Mouse (Mus musculus) myocyte (in vitro differentiated cells): ENCODE data around the gene Glmn. TPM values are rescaled to one million over a fixed set of nuclear protein-coding genes. Genes with fewer than 3 reads are reported as not detected.

Source experiments
- H3K27me3 ChIP-seq: one replicate; pipeline ENCODE4 v1.6.1; 2011; ENCODE audit not compliant: control insufficient read depth, insufficient read depth, insufficient read length
- H3K36me3 ChIP-seq: one replicate; pipeline ENCODE4 v1.6.1; 2011; ENCODE audit not compliant: control insufficient read depth, insufficient read depth
- H3K4me2 ChIP-seq: one replicate; pipeline ENCODE4 v1.6.1; 2011; ENCODE audit warnings: low read depth, control low read depth
- H3K4me3 ChIP-seq: one replicate; pipeline ENCODE4 v1.5.1; 2011; ENCODE audit warnings: mild to moderate bottlenecking, control low read depth, moderate library complexity
- H3K79me2 ChIP-seq: one replicate; pipeline ENCODE4 v1.6.1; 2011; ENCODE audit not compliant: control insufficient read depth, insufficient read depth
- H3ac ChIP-seq: one replicate; pipeline ENCODE4 v1.6.1; 2011; ENCODE audit not compliant: control insufficient read depth, insufficient read length
- CEBPB ChIP-seq: IDR thresholded peaks from 2 replicates; pipeline ENCODE4 v1.6.1; 2011; ENCODE audit warnings: mild to moderate bottlenecking, moderate library complexity; ENCODE audit not compliant: poor library complexity, insufficient read depth, severe bottlenecking
- E2F4 ChIP-seq: IDR thresholded peaks from one replicate; pipeline ENCODE4 v1.6.1; 2011; ENCODE audit warnings: mild to moderate bottlenecking, control low read depth, moderate library complexity; ENCODE audit not compliant: insufficient read depth
- MAX ChIP-seq: IDR thresholded peaks from one replicate; pipeline ENCODE4 v1.6.1; 2011; ENCODE audit warnings: low read depth, mild to moderate bottlenecking, control low read depth
- MYOD1 ChIP-seq, 3 experiments: IDR thresholded peaks; one replicate each; pipeline ENCODE4 v1.6.1; 2011; ENCODE audit warnings: control low read depth in 2 of 3, low read depth in 2 of 3, mild to moderate bottlenecking in 2 of 3, moderate library complexity in 1 of 3; ENCODE audit not compliant: insufficient read length in 2 of 3, control insufficient read depth in 1 of 3
- MYOG ChIP-seq, 3 experiments: IDR thresholded peaks; one replicate each; pipeline ENCODE4 v1.6.1; 2011; ENCODE audit warnings: control low read depth in 2 of 3, low read depth in 2 of 3, mild to moderate bottlenecking in 2 of 3; ENCODE audit not compliant: insufficient read length in 2 of 3, control insufficient read depth in 1 of 3, insufficient read depth in 1 of 3
- POLR2A ChIP-seq: IDR thresholded peaks from one replicate; pipeline ENCODE4 v1.6.1; 2011; ENCODE audit warnings: low read depth, mild to moderate bottlenecking, control low read depth, moderate library complexity; ENCODE audit not compliant: insufficient read length
- POLR2AphosphoS2 ChIP-seq: IDR thresholded peaks from one replicate; pipeline ENCODE4 v1.6.1; 2011; ENCODE audit warnings: low read depth, control low read depth; ENCODE audit not compliant: insufficient read length
- REST ChIP-seq: IDR thresholded peaks from one replicate; pipeline ENCODE4 v1.6.1; 2011; ENCODE audit warnings: mild to moderate bottlenecking, control low read depth, moderate library complexity; ENCODE audit not compliant: insufficient read depth, insufficient read length
- SRF ChIP-seq: IDR thresholded peaks from one replicate; pipeline ENCODE4 v1.6.1; 2011; ENCODE audit warnings: low read depth; ENCODE audit not compliant: control insufficient read depth, insufficient read length
- TCF12 ChIP-seq: IDR thresholded peaks from one replicate; pipeline ENCODE4 v1.6.1; 2011; ENCODE audit warnings: mild to moderate bottlenecking, control low read depth; ENCODE audit not compliant: poor library complexity, insufficient read depth, severe bottlenecking
- TCF3 ChIP-seq: IDR thresholded peaks from one replicate; pipeline ENCODE4 v1.6.1; 2011; ENCODE audit warnings: low read depth, control low read depth; ENCODE audit not compliant: insufficient read length
- USF1 ChIP-seq: IDR thresholded peaks from one replicate; pipeline ENCODE4 v1.6.1; 2011; ENCODE audit warnings: low read depth, mild to moderate bottlenecking, control low read depth, moderate library complexity
- polyA plus RNA-seq: library from polyadenylated mRNA; unstranded; fragments of >200 nt; fragmentation: generic; extraction: Trizol; gene quantifications from one replicate; pipeline ENCODE4 v1.2.1, GENCODE M21; 2012; ENCODE audit warnings: missing spikeins

Gene Glmn
- polyA plus RNA-seq, 1 experiment, result 2.7 TPM

GRCm38 (mm10) chr5:107637106-107637505, 39.4 kb upstream of the Glmn start:
- Histone ChIP-seq H3ac (no peak overlapping the region), H3K4me3 (no peak overlapping the region), H3K27me3 (no peaks in the 10 kb centered on the region), H3K4me2 (no peak overlapping the region), H3K79me2 (no peaks in the 10 kb centered on the region), H3K36me3 (peaks cover 5% of the 10 kb centered on the region)
- no peak for TF ChIP-seq POLR2A

GRCm38 (mm10) chr5:107633651-107634050, 36.0 kb upstream of the Glmn start:
- no peak for TF ChIP-seq TCF12
- TF ChIP-seq MYOD1 (IDR thresholded peaks at IDR 0.05; ENCODE audit: control insufficient read depth in 1 of 3, insufficient read length in 2 of 3, low read depth in 2 of 3), result no peak
- TF ChIP-seq POLR2A, result no peak
- no peak for TF ChIP-seq SRF
- TF ChIP-seq USF1, result no peak
- TF ChIP-seq TCF3, result no peak

GRCm38 (mm10) chr5:107621327-107621726, 23.6 kb upstream of the Glmn start:
- no peaks in the 10 kb centered on the region for H3K79me2 ChIP-seq
- TF ChIP-seq E2F4 (no peak), POLR2A (no peak), TCF3 (no peak), POLR2AphosphoS2 (no peak), SRF (no peak), MYOD1 (IDR thresholded peaks at IDR 0.05; ENCODE audit: control insufficient read depth in 1 of 3, insufficient read length in 2 of 3, low read depth in 2 of 3) (no peak)
- H3K36me3 ChIP-seq, result peaks cover 29% of the 10 kb centered on the region
- H3ac ChIP-seq, result no peak overlapping the region
- H3K4me2 ChIP-seq, result no peak overlapping the region
- no peak overlapping the region for H3K4me3 ChIP-seq
- no peaks in the 10 kb centered on the region for H3K27me3 ChIP-seq

More at GRCm38 (mm10) chr5:107633651-107634050, 36.0 kb upstream of the Glmn start:
- peaks cover 4% of the 10 kb centered on the region for H3K36me3 ChIP-seq
- H3K27me3 ChIP-seq, result no peaks in the 10 kb centered on the region
- H3ac ChIP-seq, result no peak overlapping the region
- no peak overlapping the region for H3K4me3 ChIP-seq
- H3K4me2 ChIP-seq, result no peak overlapping the region
- H3K79me2 ChIP-seq, result no peaks in the 10 kb centered on the region

- peaks cover 22% of the 10 kb centered on the region for H3K36me3 ChIP-seq
- no peak overlapping the region for H3K4me3 ChIP-seq
- no peak overlapping the region for H3ac ChIP-seq
- no peak for TF ChIP-seq CEBPB
- no peak for TF ChIP-seq REST
- no peak for TF ChIP-seq SRF
- TF ChIP-seq USF1, result no peak
- TF ChIP-seq TCF12, result no peak
- TF ChIP-seq TCF3, result no peak
- no peak for TF ChIP-seq MYOG (IDR thresholded peaks at IDR 0.05; ENCODE audit: control insufficient read depth in 1 of 3, insufficient read depth in 1 of 3, insufficient read length in 2 of 3, low read depth in 2 of 3)
- H3K79me2 ChIP-seq, result no peaks in the 10 kb centered on the region
- no peaks in the 10 kb centered on the region for H3K27me3 ChIP-seq
- H3K4me2 ChIP-seq, result no peak overlapping the region
These were observed 20.3 kb upstream of the Glmn start for GRCm38 (mm10) chr5:107617986-107618385.

GRCm38 (mm10) chr5:107611224-107611623, 13.5 kb upstream of the Glmn start:
- Histone ChIP-seq H3K4me3 (no peak overlapping the region), H3K36me3 (peaks cover 21% of the 10 kb centered on the region), H3K4me2 (no peak overlapping the region), H3K79me2 (no peaks in the 10 kb centered on the region), H3K27me3 (no peaks in the 10 kb centered on the region), H3ac (no peak overlapping the region)
- TF ChIP-seq SRF (no peak), MYOD1 (IDR thresholded peaks at IDR 0.05; ENCODE audit: control insufficient read depth in 1 of 3, insufficient read length in 2 of 3, low read depth in 2 of 3) (no peak), REST (no peak), MYOG (IDR thresholded peaks at IDR 0.05; ENCODE audit: control insufficient read depth in 1 of 3, insufficient read depth in 1 of 3, insufficient read length in 2 of 3, low read depth in 2 of 3) (no peak), USF1 (no peak), TCF3 (no peak), POLR2A (no peak), MAX (no peak), CEBPB (no peak), E2F4 (no peak)

GRCm38 (mm10) chr5:107598380-107598779, 692 bp upstream of the Glmn start:
- Histone ChIP-seq H3K27me3 (no peaks in the 10 kb centered on the region), H3K4me3 (peak overlapping the region; percentile 87), H3ac (peak overlapping the region; percentile 94), H3K79me2 (no peaks in the 10 kb centered on the region), H3K36me3 (peaks cover 13% of the 10 kb centered on the region), H3K4me2 (peak overlapping the region; percentile 85)
- TF ChIP-seq POLR2AphosphoS2 (no peak), E2F4 (no peak), CEBPB (no peak), TCF12 (no peak)
